Mouse (Mus musculus): Measurements from ENCODE around the gene Ptprz1.

Gene Ptprz1

DNA sequence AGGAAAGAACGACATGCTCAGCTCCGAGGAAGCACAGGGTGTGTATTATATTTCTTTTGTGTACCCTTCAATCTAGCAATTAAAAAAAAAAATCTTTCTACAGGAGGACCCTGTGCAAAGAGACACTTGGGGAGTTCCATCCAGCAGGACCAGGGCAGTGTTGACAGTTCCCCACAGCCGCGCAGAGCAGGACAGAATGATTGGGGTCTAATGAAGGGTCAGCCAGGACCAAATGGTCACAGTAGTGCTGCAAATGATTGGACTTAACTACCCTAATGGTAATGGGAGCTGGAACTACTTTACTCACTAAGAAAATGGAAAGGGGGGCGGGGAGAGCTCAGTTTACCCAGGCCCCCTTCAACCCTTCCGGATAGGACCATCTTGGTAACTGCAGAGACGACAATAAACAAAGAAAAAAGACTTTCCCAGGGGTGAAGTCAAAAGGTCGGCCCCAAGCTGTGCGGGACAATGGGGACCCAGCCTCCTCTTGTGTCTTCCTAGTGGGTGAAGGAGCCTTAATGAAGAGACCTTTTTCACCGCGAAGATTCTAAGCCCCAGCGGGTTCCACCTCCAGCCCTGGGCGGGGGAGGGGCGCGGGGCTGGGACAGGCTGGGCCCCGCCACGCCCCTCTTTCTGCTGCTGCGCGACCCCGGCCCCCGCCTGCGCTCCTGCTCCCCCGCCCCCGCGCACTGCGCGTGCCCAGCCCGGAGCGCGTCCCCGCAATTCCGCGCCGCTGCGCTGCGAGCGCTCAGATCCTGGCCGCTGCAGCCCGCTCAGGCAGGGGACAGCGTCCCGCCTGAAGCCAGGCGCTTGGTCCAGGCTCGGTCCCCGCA lies at the start of gene Ptprz1:
Gene Ptprz1, plus strand, starts transcription at position 722 of the 833 bp plus-strand sequence.
- no peaks in the 10 kb centered on the region for H3K9me3 ChIP-seq (ENCODE audit: low read length)
- peak; percentile 63 for TF ChIP-seq NANOG (IDR thresholded peaks at IDR 0.05; ENCODE audit: borderline replicate concordance, low read length)
- no peak for TF ChIP-seq POU5F1 (IDR thresholded peaks at IDR 0.05; ENCODE audit: borderline replicate concordance, low read length)
- no peak for TF ChIP-seq CTCF (conservative IDR thresholded peaks at IDR 0.05; ENCODE audit: low read length)
- H3K4me1 ChIP-seq (replicated peaks; ENCODE audit: low read depth, low read length) = peaks cover 18% of the 10 kb centered on the region
- peak within 1 kb of the TSS; percentile 83 for H3K4me3 ChIP-seq (replicated peaks; ENCODE audit: low read length)
- no peaks in the 10 kb centered on the region for H3K36me3 ChIP-seq (ENCODE audit: insufficient read depth, low read length)
- peaks cover 52% of the 10 kb centered on the region for H3K27me3 ChIP-seq (ENCODE audit: insufficient read depth, low read length)

DNA sequence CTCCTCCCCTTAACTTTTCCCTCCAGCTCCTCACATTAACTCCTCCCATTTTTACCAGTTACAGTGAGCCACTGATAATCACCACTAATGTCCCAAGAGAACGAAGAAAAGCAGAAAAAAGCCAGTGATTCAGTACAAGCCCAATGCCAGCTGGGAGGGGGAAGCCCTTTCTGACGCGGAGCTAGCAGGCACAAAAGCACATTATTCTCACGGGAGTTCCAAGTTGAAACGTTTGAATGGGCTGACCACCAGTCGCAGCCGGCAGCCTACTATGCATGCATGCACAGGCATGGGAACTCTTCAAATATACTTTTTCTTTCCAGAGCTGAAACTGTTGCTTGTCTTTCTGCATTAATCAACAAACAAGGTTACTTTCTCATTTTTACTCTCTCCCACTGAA lies 41.7 kb upstream of the Ptprz1 start:
- Histone ChIP-seq H3K4me1 (replicated peaks; ENCODE audit: low read depth, low read length) (no peaks in the 10 kb centered on the region), H3K9me3 (ENCODE audit: low read length) (no peaks in the 10 kb centered on the region), H3K36me3 (ENCODE audit: insufficient read depth, low read length) (no peaks in the 10 kb centered on the region), H3K27me3 (ENCODE audit: insufficient read depth, low read length) (no peaks in the 10 kb centered on the region), H3K4me3 (replicated peaks; ENCODE audit: low read length) (no peak overlapping the region)
- TF ChIP-seq NANOG (IDR thresholded peaks at IDR 0.05; ENCODE audit: borderline replicate concordance, low read length) = no peak

DNA sequence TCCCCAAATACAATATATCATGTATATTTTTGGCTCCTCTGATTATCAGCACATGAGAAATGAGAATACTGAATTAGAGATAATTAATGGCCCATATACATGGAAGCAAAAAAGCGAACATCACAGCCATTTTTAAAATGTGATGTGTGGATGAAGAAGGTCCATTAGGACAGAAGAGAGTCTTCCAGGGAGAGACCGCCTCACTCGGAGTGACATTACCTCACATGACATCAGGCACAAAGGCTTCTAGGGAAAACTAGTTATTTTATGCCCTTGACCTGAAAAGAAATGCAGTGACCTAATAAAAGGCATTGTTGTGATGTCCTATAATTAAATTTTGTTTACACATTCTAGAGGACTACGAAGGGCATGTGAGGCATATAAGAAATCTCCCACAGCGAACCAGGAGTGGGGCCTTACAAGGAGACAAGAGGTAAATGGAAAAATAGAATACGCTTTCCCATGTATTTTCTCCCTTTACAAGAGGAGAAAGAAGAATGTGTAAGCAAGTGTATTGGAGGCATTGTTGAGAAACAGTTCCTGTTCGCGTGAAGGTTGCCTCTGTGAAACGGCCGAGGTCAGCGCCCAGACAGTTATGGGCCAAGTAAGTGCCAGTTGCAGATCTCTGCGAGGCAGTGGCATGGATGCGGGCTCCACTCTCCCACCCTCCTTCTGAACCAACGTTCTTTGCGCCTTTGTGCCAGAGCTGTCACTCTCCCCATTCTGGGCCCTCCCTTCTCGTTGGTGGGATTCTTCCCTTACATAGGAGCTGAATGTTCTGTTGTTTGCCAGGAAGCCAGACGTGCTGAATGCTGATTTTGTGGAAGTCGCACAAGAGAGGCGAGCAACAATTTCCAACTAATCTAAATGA lies 41.0 kb upstream of the Ptprz1 start:
- no peak for TF ChIP-seq POU5F1 (IDR thresholded peaks at IDR 0.05; ENCODE audit: borderline replicate concordance, low read length)
- TF ChIP-seq NANOG (IDR thresholded peaks at IDR 0.05; ENCODE audit: borderline replicate concordance, low read length) = no peak
- no peak for TF ChIP-seq CTCF (conservative IDR thresholded peaks at IDR 0.05; ENCODE audit: low read length)
- H3K4me1 ChIP-seq (replicated peaks; ENCODE audit: low read depth, low read length) = no peaks in the 10 kb centered on the region
- H3K9me3 ChIP-seq (ENCODE audit: low read length) = no peaks in the 10 kb centered on the region
- H3K4me3 ChIP-seq (replicated peaks; ENCODE audit: low read length) = no peak overlapping the region
- H3K36me3 ChIP-seq (ENCODE audit: insufficient read depth, low read length) = no peaks in the 10 kb centered on the region
- no peaks in the 10 kb centered on the region for H3K27me3 ChIP-seq (ENCODE audit: insufficient read depth, low read length)

DNA sequence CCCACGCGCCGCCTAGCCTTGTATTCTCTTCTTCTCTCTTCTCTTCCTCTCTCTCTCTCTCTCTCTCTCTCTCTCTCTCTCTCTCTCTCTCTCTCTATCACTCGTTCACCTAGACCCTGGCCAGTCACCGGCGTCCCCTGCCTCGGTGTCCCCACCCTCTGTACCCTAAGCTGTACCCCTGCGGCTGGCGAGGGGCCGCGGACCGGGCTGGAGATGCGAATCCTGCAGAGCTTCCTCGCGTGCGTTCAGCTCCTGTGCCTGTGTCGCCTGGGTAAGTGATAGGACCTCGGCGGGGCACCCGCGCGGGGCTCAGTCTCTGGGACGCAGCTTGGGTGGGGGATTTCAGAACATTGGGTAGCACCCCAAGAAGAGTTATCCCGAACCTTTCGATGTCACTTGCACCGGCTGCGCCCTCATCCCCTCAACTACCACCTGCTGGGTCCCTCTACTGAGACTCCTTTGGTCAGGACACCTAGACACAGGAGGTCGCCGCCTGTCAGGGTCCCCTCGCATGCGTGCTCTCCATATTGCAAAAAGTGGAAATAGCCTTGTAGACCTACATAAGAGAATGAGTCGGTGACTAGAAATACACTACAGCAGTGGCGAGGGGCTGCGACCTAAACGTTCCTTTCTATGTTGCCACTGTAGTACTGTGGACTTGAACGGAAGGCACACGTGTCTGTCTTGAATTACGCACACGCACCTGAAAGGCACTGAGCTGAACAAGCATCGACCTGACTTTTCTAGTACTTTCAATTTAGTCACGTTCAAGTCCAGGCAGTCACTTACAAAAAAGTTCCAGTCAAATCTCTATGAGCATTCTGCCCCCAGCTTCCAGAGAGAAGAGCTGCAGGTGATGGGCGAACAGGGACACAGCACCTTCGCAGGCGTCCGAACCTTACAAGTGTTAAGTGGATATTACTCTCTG lies 576 bp downstream of the Ptprz1 start:
- Histone ChIP-seq H3K36me3 (ENCODE audit: insufficient read depth, low read length) (no peaks in the 10 kb centered on the region), H3K4me3 (replicated peaks; ENCODE audit: low read length) (peak overlapping the region; percentile 83), H3K27me3 (ENCODE audit: insufficient read depth, low read length) (peaks cover 52% of the 10 kb centered on the region), H3K9me3 (ENCODE audit: low read length) (no peaks in the 10 kb centered on the region), H3K4me1 (replicated peaks; ENCODE audit: low read depth, low read length) (peaks cover 18% of the 10 kb centered on the region)
- TF ChIP-seq POU5F1 (IDR thresholded peaks at IDR 0.05; ENCODE audit: borderline replicate concordance, low read length) (no peak), NANOG (IDR thresholded peaks at IDR 0.05; ENCODE audit: borderline replicate concordance, low read length) (no peak), CTCF (conservative IDR thresholded peaks at IDR 0.05; ENCODE audit: low read length) (no peak)

DNA sequence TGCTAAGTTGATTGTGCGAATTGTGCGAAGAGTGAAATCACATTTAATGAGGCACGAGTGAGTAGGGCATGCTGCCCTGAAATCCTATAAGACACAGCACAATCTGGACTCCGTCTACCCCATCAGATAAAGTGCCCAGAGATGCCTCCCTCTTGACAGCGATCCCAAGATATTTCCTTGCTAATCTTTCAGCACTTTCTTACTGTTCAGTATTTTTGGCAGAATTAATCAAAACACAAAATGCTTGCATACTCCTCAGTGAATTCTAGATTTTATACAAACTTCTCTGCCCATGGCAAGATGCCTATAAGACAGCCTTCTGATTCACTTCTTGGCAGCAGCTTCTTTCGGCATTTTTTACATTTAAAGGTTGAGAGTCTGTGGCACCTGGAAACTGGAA lies 12.7 kb downstream of the Ptprz1 start:
- no peaks in the 10 kb centered on the region for H3K36me3 ChIP-seq (ENCODE audit: insufficient read depth, low read length)
- TF ChIP-seq POU5F1 (IDR thresholded peaks at IDR 0.05; ENCODE audit: borderline replicate concordance, low read length) (no peak), CTCF (conservative IDR thresholded peaks at IDR 0.05; ENCODE audit: low read length) (no peak)
- H3K27me3 ChIP-seq (ENCODE audit: insufficient read depth, low read length) = no peaks in the 10 kb centered on the region
- no peak overlapping the region for H3K4me3 ChIP-seq (replicated peaks; ENCODE audit: low read length)
- no peaks in the 10 kb centered on the region for H3K4me1 ChIP-seq (replicated peaks; ENCODE audit: low read depth, low read length)
- no peaks in the 10 kb centered on the region for H3K9me3 ChIP-seq (ENCODE audit: low read length)

DNA sequence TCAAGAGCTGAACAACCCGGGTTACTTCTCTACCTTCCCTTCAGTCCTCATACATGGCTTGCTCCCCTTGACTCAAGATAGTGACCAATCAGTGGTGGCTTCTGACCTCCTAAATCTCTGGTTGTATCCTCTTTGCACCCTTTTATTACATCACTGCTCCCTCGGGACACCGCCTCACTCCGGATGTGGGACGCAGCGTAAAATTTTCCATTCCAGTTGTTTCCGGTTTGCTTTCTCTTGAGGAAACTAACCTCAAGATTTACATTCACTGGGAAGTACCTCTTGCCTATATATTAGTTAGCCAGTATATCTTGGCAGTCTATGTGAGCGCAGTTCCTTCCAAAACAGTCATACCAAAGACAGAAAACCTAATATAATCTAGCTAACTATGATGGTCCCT lies 14.0 kb downstream of the Ptprz1 start:
- Histone ChIP-seq H3K9me3 (ENCODE audit: low read length) (no peaks in the 10 kb centered on the region), H3K36me3 (ENCODE audit: insufficient read depth, low read length) (no peaks in the 10 kb centered on the region), H3K4me1 (replicated peaks; ENCODE audit: low read depth, low read length) (no peaks in the 10 kb centered on the region), H3K27me3 (ENCODE audit: insufficient read depth, low read length) (no peaks in the 10 kb centered on the region), H3K4me3 (replicated peaks; ENCODE audit: low read length) (no peak overlapping the region)
- no peak for TF ChIP-seq CTCF (conservative IDR thresholded peaks at IDR 0.05; ENCODE audit: low read length)
- no peak for TF ChIP-seq POU5F1 (IDR thresholded peaks at IDR 0.05; ENCODE audit: borderline replicate concordance, low read length)
- no peak for TF ChIP-seq NANOG (IDR thresholded peaks at IDR 0.05; ENCODE audit: borderline replicate concordance, low read length)

DNA sequence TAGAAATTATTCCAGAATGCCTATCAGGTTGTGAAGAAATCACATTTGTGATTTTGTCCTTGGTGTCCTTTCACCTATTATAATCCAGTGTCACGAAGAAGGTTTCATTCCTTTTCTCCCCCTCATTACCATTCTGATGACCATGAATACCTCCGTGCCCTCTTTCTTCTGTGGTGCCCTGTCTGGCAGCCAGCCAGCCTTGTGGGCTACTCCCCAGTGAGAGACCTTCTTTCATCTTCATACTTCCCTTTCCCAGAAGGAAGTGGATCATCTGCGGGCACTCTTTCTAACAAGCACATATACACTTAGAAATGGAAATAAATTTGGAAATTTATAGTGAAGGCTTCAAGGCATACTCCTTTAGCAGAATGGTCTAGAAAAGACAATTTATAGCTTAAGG lies 26.7 kb downstream of the Ptprz1 start:
- no peak overlapping the region for H3K4me3 ChIP-seq (replicated peaks; ENCODE audit: low read length)
- TF ChIP-seq CTCF (conservative IDR thresholded peaks at IDR 0.05; ENCODE audit: low read length) (no peak), POU5F1 (IDR thresholded peaks at IDR 0.05; ENCODE audit: borderline replicate concordance, low read length) (no peak), NANOG (IDR thresholded peaks at IDR 0.05; ENCODE audit: borderline replicate concordance, low read length) (no peak)
- no peaks in the 10 kb centered on the region for H3K4me1 ChIP-seq (replicated peaks; ENCODE audit: low read depth, low read length)
- no peaks in the 10 kb centered on the region for H3K27me3 ChIP-seq (ENCODE audit: insufficient read depth, low read length)
- H3K36me3 ChIP-seq (ENCODE audit: insufficient read depth, low read length) = no peaks in the 10 kb centered on the region
- no peaks in the 10 kb centered on the region for H3K9me3 ChIP-seq (ENCODE audit: low read length)

Data from E14TG2a.4 (cell line).